Comparison of ENCODE assay signal across 17 mouse cellular contexts in the genomic region with DNA sequence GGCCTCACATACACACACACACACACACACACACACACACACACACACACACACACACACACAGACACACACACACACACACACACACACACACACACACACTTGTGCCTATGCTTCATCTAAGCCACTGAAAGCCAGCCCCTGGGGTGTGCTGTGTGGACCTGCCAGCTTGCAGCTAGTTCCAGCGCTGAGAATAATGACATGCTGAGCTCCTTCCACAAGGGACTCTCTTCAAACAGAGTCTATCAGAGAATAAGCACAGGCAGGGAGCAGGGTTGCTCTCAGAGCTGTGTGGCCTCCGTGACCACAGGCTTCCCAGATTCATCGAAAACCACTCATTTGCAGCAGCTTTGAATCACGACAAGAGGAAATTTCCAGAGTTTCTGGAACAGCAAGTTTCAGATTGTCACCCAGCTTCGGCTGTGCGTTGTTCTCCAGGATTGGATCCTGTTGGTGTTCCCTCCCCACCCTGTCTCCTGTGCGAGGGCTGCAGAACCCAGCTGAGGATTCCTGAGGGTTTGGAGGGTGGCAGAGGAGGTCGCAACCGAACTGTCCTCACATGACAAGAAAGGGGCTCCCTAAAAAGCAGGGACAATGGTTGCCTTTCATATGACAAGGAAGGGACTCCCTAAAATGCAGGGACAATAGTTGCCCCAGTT.
DNase-seq lines count a peak whose midpoint lies in the region; ATAC-seq and TF ChIP-seq lines count a peak whose summit lies in the region.
"Had no signal": no experiment of that assay in that cellular context is flagged by ENCODE, and none has a peak within 500 bp of the region (broad histone marks: within the 10 kb centered on the region; RNA-seq: fewer than 3 reads in every experiment).

No protein-coding gene starts in this region.

- H3K4me3 ChIP-seq in midbrain, embryonic 10.5 days = no peak overlapping the region
- no peak overlapping the region for H3K4me3 ChIP-seq in neural tube, embryonic 15.5 days (replicated peaks)
- H3K4me3 ChIP-seq in stomach, postnatal 0 days (ENCODE audit: low read depth, low read length) = no peak overlapping the region
- H3K4me3 ChIP-seq: erythroblast, embryonic 14.5 days; neural tube, embryonic 12.5 days had no signal

- peaks cover 15% of the 10 kb centered on the region for H3K4me1 ChIP-seq in midbrain, embryonic 10.5 days
- peaks cover 5% of the 10 kb centered on the region for H3K4me1 ChIP-seq in neural tube, embryonic 15.5 days
- H3K4me1 ChIP-seq in stomach, postnatal 0 days (replicated peaks; ENCODE audit: control insufficient read depth, insufficient read depth) = no peaks in the 10 kb centered on the region
- H3K4me1 ChIP-seq: neural tube, embryonic 12.5 days had no signal

- peak; percentile 79 for ATAC-seq in frontal cortex, adult (ENCODE audit: low TSS enrichment)
- ATAC-seq in neural tube, embryonic 15.5 days (ENCODE audit: low FRiP score) = no peak; the same call in 1 of the 2 replicates
- no peak for ATAC-seq in stomach, postnatal 0 days (ENCODE audit: low FRiP score, low TSS enrichment)

- no peak for DNase-seq in frontal cortex, postnatal 25 days (ENCODE audit: low spot score in 2 of 2)
- peak; percentile 71 for DNase-seq in brain, adult 2 months (ENCODE audit: low read depth, low spot score)
- no peak for DNase-seq in midbrain, embryonic 10.5 days (ENCODE audit: low spot score)
- no peak for DNase-seq in stomach, postnatal 0 days (ENCODE audit: low spot score)
- no peak for DNase-seq in adrenal gland, postnatal 36 days
- DNase-seq: cerebellum, adult 11-12 months; gastrocnemius, postnatal 25 days; kidney, adult 8-10 months; kidney, postnatal 36 days; lung, adult 2 months; lung, postnatal 36 days; right cerebral cortex, postnatal 4 days; thymus, postnatal 36 days had no signal

- TF ChIP-seq EP300 in stomach, postnatal 0 days (optimal IDR thresholded peaks at IDR 0.05) = no peak

- H3K4me2 ChIP-seq in neural tube, embryonic 15.5 days = no peak overlapping the region
- H3K4me2 ChIP-seq in stomach, postnatal 0 days (replicated peaks; ENCODE audit: low read depth) = no peak overlapping the region
- H3K4me2 ChIP-seq: neural tube, embryonic 12.5 days had no signal

- 0 out of 2 replicates have a peak overlapping the region, but pooled peaks have one; percentile 19 for H3K27ac ChIP-seq in midbrain, embryonic 10.5 days (replicated peaks)
- H3K27ac ChIP-seq in neural tube, embryonic 15.5 days (replicated peaks) = 0 out of 2 replicates have a peak overlapping the region, but pooled peaks have one; percentile 41
- no peak overlapping the region for H3K27ac ChIP-seq in stomach, postnatal 0 days (replicated peaks)
- H3K27ac ChIP-seq: neural tube, embryonic 12.5 days had no signal

- H3K36me3 ChIP-seq in midbrain, embryonic 10.5 days = no peaks in the 10 kb centered on the region
- H3K36me3 ChIP-seq in neural tube, embryonic 15.5 days = no peaks in the 10 kb centered on the region
- no peaks in the 10 kb centered on the region for H3K36me3 ChIP-seq in stomach, postnatal 0 days (ENCODE audit: control insufficient read depth, insufficient read depth, low read length)
- H3K36me3 ChIP-seq: neural tube, embryonic 12.5 days had no signal

- TF ChIP-seq CTCF in stomach, postnatal 0 days (IDR thresholded peaks at IDR 0.05; ENCODE audit: low read depth) = no peak

- H3K27me3 ChIP-seq in midbrain, embryonic 10.5 days (ENCODE audit: low read depth, poor library complexity, severe bottlenecking) = no peaks in the 10 kb centered on the region
- H3K27me3 ChIP-seq in neural tube, embryonic 15.5 days (replicated peaks) = no peaks in the 10 kb centered on the region
- H3K27me3 ChIP-seq in stomach, postnatal 0 days (ENCODE audit: control insufficient read depth, insufficient read depth, low read length) = no peaks in the 10 kb centered on the region
- H3K27me3 ChIP-seq: neural tube, embryonic 12.5 days had no signal

- H3K9me3 ChIP-seq in midbrain, embryonic 10.5 days (replicated peaks) = no peaks in the 10 kb centered on the region
- H3K9me3 ChIP-seq in neural tube, embryonic 15.5 days (replicated peaks) = no peaks in the 10 kb centered on the region
- H3K9me3 ChIP-seq in stomach, postnatal 0 days (ENCODE audit: control insufficient read depth, low read length) = no peaks in the 10 kb centered on the region
- H3K9me3 ChIP-seq: neural tube, embryonic 12.5 days had no signal

- 35% methylated on average over 9 of the region's 9 CpGs for WGBS in midbrain, embryonic 10.5 days
- 45% methylated on average over 9 of the region's 9 CpGs for WGBS in neural tube, embryonic 15.5 days
- 38% methylated on average over 9 of the region's 9 CpGs for WGBS in stomach, postnatal 0 days

- no peak overlapping the region for H3K9ac ChIP-seq in neural tube, embryonic 15.5 days (replicated peaks)
- no peak overlapping the region for H3K9ac ChIP-seq in stomach, postnatal 0 days (ENCODE audit: low read length)
- H3K9ac ChIP-seq: neural tube, embryonic 12.5 days had no signal
